Mouse (Mus musculus): ENCODE results near the gene Cdon.

GRCm38 (mm10) chr9:35491109-35491866 is 70.4 kb downstream of the Cdon start:
- TF ChIP-seq CTCF (IDR thresholded peaks at IDR 0.05; ENCODE audit: insufficient read depth, low read length) (no peak), POLR2A (IDR thresholded peaks at IDR 0.05; ENCODE audit: borderline replicate concordance, extremely low read depth, low read depth, low read length) (no peak)
